Mouse (Mus musculus) gastrocnemius, postnatal 4 days (tissue): ENCODE measurements around the gene Syt8. TPM values are rescaled to one million over a fixed set of nuclear protein-coding genes. Genes with fewer than 3 reads are reported as not detected.
"Not testable (repeated sequence)": the region's sequence is repeated elsewhere in the genome, so short reads cannot be mapped to it uniquely, and the experiment has no call there.

ENCODE experiments used
- DNase-seq, 2 experiments: peaks; one replicate each; pipeline ENCODE4 v3.0.0; 2021 to 2022; ENCODE audit warnings: low spot score in 2 of 2, mixed read lengths in 2 of 2
- long read RNA-seq, 2 experiments: library from polyadenylated mRNA; stranded (forward); transcript quantifications; one replicate each; pipeline ENCODE4 v2.0.0; 2021
- total RNA-seq, 2 experiments: library from RNA; stranded (reverse); gene quantifications; 2 replicates each; pipeline ENCODE4 v1.2.3; 2021

Gene Syt8
- not detected for total RNA-seq
- long read RNA-seq, experiment 1, partial matches to known transcripts, result 0 of 3 reads
- long read RNA-seq, experiment 1, other reads (novel, unspliced or antisense), result 2 of 3 reads
- long read RNA-seq, experiment 2, result 0 reads

DNA sequence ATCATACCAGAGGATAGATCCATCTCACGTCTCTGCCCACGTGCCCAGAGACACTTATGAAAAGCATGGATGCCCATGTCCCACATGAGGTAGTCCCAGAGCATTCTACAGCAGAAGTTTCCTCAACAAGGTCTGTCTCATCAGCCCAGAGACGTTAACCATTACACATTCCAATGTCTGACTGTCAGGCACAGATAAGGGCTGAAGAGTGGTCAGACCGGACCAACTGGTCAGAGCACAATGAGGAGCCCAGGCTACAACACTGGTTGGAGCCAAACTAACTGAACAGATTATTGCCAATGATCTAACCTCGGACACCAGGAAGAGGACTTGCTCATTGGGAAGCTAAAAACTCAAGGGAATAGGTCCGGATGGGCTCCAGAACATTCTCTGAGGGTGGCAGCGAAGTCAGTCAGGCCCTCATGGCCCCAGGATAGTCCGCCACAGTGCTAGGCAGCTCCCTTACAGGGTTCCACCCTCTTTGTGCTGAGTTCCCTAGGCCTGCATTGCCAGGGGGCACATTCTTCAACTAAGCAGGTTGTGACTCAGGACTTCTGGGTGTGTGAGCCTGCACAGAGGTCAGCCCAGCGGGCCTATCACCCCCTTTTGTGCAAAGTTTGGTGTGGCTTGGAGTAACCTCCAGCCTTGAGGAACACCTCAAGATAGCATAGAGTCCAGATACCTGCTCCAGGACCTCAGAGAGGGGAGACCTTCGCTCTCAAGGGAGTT is at the start of gene Syt8:
TSS of gene Syt8 (plus strand) at position 714 of the 729 bp plus-strand sequence.
- DNase-seq, result peak in 1 of 2 experiments; percentile 14

GRCm38 (mm10) chr7:142385742-142386403 is 48.8 kb upstream of the Syt8 start:
- no peak for DNase-seq

GRCm38 (mm10) chr7:142386621-142387201 is 47.9 kb upstream of the Syt8 start:
- no peak for DNase-seq

DNA sequence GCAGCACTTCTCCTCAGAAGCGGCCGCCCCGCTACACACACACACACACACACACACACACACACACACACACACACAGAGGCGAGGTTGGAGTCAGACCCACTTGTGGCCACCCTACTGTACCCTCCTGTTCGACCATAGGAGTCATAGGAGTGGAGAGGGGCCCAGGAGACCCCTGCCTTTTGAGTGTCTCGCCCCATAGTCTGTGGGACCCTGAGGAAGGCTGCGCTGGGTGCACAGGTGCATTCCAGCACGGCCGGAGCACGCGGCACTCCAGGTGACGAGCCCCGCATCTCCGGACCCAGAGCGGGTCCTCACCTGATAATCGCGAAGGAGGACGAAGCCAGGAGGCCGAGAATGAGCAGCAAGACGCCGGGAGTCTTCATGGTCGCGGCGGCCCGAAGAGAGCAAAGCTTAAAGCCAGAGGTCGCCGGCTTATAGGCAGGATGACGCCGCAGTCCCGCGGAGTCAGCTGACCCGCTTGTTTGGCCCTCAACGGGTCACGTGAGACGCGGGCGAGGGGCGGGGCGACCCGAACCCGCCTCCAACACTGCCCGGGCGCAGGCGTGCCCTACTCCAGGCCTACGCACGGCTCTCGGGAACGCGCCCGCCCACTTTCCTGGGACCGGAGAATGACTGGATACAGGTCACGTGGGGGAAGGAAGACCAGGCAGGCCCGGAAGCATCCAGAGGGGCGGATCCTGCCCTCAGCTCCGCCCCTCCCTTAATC is 47.1 kb upstream of the Syt8 start, which contains the start of gene Ctsd:
TSS of gene Ctsd (minus strand) at position 620 of the 730 bp plus-strand sequence.
- peak; percentile 95 to 98 for DNase-seq

- DNase-seq, result no peak
These were observed 46.5 kb upstream of the Syt8 start for GRCm38 (mm10) chr7:142388198-142388597.

DNA sequence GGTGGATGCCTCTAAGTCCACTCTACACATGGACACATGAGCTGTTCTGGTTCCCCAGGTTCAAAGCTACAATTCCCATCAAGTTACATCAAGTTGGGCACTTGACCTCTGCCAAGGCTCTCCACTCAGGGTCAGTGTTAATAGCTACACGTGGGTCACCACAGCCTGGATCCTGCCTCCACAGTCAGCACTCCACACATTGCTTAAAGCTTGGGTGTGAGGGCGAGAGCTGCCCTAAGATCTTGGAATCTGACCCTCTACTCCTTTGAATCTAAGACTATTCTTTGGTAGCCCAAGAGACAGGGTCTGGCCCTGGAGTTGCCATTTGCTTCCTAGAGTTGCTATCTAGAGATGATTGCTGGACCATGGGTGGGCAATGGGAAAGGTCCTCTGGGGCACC is 45.9 kb upstream of the Syt8 start:
- DNase-seq, result no peak

GRCm38 (mm10) chr7:142389961-142390650 is 44.5 kb upstream of the Syt8 start:
- no peak for DNase-seq

- no peak for DNase-seq
These were observed 43.5 kb upstream of the Syt8 start for GRCm38 (mm10) chr7:142391108-142391507.

DNA sequence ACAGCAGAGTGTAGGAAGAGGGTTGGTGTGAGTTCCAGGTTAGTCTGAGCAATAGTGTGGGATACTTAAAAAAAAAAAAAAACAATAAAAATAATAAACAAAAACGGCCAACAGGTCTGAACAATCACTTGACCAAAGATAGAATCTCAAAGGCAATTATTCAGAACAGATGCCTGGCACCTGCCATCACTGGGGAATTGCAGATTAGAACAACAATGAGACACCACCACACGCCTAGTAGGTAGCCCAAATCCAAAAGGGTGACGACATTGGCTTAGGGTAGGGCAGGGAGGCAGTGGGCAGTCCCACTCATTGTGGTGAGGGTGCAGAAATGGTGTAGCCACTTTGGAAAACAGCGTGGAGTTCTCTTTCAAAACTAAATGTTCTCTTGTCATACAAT is 43.0 kb upstream of the Syt8 start:
- DNase-seq, result no peak

DNA sequence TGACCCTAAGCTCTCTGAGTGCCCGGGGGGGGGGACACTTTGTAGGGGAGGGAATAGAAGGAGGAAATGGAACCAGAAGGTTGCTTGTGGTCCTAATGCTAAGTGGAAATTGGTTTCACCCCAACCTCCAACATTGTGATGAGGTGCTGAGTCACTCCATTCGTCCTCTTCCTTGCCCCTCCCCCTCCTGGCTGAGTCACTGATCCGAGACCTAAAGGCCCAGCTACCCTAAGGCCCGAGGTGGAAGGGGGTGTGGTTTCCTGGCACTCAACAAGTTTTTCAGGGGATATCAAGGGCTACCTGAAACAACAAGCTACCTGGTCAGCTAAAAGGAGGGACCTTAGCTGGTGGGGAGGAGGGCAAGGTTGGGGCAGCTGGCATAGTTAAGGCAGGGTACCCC is 41.5 kb upstream of the Syt8 start:
- DNase-seq, result no peak

DNA sequence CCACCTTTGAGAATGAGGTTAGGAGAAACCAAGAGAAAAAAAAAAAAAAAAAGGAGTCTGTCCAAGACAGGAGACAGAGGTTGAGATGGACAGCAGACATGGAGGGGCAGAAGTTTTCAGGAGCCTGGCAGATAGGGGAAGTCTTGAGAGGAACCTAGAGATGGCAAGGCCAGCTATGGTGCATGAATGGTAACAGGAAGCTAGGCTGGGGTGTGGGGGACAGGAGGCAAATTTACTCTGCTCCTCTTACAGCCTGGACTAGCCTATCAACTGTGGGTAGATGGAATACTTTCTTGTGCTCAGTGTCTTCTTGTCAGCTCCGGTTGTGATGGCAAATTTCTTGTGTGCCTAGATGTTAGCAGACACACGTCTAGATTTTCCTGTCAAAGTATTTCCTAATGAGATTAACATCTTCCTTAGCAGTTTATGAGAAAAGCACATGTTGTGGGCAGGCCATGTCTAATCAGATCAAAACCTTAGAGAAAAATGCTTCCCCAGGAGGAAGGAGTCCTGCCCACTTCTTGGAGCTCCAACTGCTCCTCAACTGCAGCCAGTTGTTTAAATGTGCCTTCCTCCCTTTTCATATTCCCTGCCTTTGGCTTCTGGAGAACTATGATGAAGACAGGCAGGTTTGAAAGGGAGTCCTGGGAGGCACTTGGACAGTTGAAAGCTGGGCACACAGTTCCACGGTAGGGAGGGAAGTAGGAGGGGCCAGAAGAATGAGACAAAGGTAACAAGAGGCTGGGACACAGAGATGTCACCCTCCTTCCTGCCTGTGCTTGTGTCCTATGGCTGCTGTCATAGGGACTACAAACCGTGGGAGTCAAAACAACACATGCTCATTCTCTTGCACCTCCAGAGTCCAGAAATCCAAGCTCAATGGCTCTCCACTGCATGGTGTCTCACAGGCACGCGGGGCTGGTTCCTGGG is 40.1 kb upstream of the Syt8 start:
- no peak for DNase-seq

GRCm38 (mm10) chr7:142395472-142395871 is 39.2 kb upstream of the Syt8 start:
- no peak for DNase-seq

DNA sequence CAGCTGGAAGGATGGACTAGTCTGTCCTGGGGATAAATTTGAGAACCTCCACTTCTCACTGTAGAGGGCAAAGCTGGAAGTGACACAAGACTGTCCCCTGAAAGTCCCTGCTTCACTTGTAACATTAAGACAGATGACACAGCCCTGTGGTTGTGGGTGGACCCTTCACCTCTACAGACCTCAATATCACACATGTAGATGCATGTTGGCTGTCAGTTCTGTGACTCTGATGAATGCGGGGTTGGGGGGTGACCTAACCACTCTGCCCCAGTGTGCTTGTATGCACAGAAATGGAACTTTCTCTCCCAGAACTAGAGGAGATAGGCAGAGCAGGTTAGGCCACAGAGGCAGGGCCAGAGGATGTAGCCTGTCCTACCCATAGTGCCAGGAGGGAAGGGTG is 38.0 kb upstream of the Syt8 start:
- DNase-seq, result no peak

DNA sequence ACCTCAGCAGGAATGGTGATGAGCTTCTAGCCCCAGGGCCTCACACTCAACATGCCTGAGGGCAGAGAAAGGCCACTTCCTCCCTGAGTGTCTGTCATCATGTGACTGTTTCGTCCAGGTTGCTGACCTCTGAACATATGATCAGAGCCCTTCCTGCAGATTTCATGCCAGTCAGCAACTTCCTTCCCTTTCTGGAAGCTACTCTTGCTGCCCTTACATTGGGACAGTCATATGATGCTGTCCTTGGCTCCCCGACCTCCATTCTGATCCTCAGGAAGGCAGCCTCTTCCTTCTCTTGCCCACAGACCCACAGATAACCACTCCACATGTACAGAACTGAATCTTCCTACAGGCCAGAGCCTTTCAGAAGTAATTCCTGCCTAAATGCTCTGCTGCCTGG is 36.6 kb upstream of the Syt8 start:
- no peak for DNase-seq

DNA sequence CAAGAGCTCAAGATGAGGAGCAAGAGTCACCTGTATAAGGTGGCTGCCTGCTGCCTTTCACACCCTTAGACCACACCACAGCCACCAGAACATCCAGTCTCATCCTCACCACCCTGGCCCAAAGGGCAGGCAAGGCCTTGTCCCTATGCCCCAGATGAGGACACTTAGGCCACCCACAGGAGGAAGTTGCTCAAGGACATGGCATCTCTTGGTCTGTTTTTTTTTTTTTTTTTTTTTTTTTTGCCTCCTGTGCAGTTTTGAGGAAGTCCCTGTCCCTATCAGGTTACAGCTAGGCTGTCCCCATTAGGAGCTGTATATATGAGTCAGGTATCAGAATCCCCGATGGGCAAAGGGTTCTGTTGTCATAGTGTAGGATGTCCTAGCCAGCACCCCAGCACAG is 35.4 kb upstream of the Syt8 start:
- no peak for DNase-seq

- DNase-seq, result no peak
These were observed 34.4 kb upstream of the Syt8 start for GRCm38 (mm10) chr7:142400112-142400749.

DNA sequence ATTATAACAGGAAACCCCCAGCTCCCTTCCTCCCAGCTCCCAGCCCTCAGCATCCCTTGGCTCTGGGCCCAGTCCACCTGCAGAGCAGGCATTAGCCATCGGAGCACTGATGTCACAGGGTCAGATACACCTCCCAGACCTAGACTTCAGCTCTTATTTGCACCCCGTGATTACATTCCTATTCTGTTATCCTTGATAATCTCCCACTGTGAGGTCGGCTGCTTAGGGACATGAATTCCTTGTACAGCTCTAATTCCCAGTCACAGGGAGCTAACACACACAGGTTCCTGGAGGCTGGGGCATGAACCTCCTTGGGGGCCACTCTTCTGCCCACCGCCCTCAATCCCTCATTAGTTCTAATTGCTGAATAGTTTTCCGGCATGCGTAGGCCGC is 33.9 kb upstream of the Syt8 start:
- DNase-seq, result no peak

DNA sequence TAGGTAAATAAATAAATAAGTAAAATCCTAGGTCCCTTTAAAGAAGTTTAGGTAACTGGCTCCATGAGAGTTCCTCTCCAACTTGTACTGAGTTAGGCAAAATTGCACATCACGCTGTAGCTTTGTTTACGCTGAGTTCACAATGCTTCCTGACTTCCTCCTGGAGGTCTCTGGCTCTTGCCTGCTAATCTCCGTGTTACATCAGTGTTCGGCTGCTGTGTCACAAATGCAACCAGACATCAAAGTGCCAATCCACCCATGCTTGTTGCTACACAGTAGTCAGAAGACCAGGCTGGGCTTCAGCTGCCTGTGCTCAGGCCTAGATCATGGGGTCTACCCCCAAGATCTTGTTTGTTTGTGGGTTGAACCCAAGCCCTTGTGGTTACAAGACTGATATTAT is 31.1 kb upstream of the Syt8 start:
- DNase-seq, result no peak

- DNase-seq, result not testable (repeated sequence)
These were observed 29.5 kb upstream of the Syt8 start for GRCm38 (mm10) chr7:142405134-142405533.
